Mouse (Mus musculus) midbrain, embryonic 14.5 days (tissue): ENCODE measurements around the gene Snx29. TPM values are rescaled to one million over a fixed set of nuclear protein-coding genes. Genes with fewer than 3 reads are reported as not detected.

ENCODE experiments used
- ATAC-seq: fragments of 200-750 bp; cut with Nextera tagmentation; 2 replicates; pipeline ENCODE4 v1.8.0; 2017; ENCODE audit warnings: moderate number of reproducible peaks, moderate library complexity; ENCODE audit not compliant: low FRiP score, low TSS enrichment
- DNase-seq: peaks from one replicate; pipeline ENCODE4 v3.0.0-alpha.2; 2015
- H3K27ac ChIP-seq: fragments of 300-500 bp; sonication (generic); replicated peaks from 2 replicates; pipeline ENCODE4 v1.5.1; 2014; ENCODE audit warnings: mild to moderate bottlenecking, low read depth, low read length, moderate library complexity
- H3K27me3 ChIP-seq: fragments of 300-500 bp; sonication (generic); 2 replicates; pipeline ENCODE4 v1.6.1; 2014; ENCODE audit warnings: low read length, control low read depth, mixed read lengths; ENCODE audit not compliant: control insufficient read depth, insufficient read depth
- H3K36me3 ChIP-seq: fragments of 300-500 bp; sonication (generic); 2 replicates; pipeline ENCODE4 v1.6.1; 2014; ENCODE audit warnings: low read length, control low read depth; ENCODE audit not compliant: control insufficient read depth, insufficient read depth
- H3K4me1 ChIP-seq: fragments of 300-500 bp; sonication (generic); 2 replicates; pipeline ENCODE4 v1.6.1; 2014; ENCODE audit warnings: mild to moderate bottlenecking, antibody characterized with exemption, low read length, control low read depth; ENCODE audit not compliant: control insufficient read depth, insufficient read depth
- H3K4me2 ChIP-seq: fragments of 300-500 bp; sonication (generic); 2 replicates; pipeline ENCODE4 v1.6.1; 2014; ENCODE audit warnings: mild to moderate bottlenecking, low read length, moderate library complexity
- H3K4me3 ChIP-seq: fragments of 300-500 bp; sonication (generic); replicated peaks from 2 replicates; pipeline ENCODE4 v1.5.1; 2014; ENCODE audit warnings: low read depth, low read length
- H3K9ac ChIP-seq: fragments of 300-500 bp; sonication (generic); replicated peaks from 2 replicates; pipeline ENCODE4 v1.6.1; 2014; ENCODE audit warnings: mild to moderate bottlenecking, low read length, moderate library complexity
- H3K9me3 ChIP-seq: fragments of 300-500 bp; sonication (generic); 2 replicates; pipeline ENCODE4 v1.6.1; 2016; ENCODE audit warnings: low read length, control low read depth, mixed read lengths; ENCODE audit not compliant: control insufficient read depth
- WGBS: fragments of 180-500 bp; shearing (Covaris S2); extraction: QIAGEN DNeasy Blood & Tissue Kit; methylation state at CpG from one replicate; pipeline ENCODE4 v1.1.7; 2014; 5-methylcytosine and 5-hydroxymethylcytosine counted together
- polyA plus RNA-seq: library from polyadenylated mRNA; unstranded; fragments of >200 nt; fragmentation: Nextera tagmentation; extraction: Ambion mirVana; gene quantifications from 2 replicates; pipeline ENCODE4 v1.2.1, GENCODE M21; 2014

Gene Snx29
- polyA plus RNA-seq, 1 experiment from 2014 or later: 16.1 TPM

DNA sequence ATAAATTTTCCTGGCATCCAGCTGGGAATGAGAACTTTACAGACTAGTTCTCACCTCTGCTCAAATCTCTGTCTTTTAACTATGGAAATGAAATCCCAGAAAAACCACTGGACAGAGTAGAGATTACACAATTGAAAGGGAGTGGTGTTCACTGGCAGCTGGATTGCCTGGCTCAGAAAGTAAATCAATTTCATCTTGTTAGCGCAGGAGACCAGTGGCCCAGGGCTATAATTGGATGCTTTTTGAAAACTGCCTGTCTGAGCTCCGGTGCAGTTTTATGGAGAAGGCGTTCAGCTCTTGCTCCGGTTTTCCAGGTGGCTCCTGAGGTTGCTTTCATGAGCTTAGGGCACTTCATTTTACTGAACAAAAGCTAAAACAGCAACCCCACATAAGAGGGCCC is 371.7 kb downstream of the Snx29 start:
- 57% methylated on average over 4 of the region's 4 CpGs for WGBS
- Histone ChIP-seq H3K4me1 (no peaks in the 10 kb centered on the region), H3K4me2 (no peak overlapping the region), H3K27me3 (no peaks in the 10 kb centered on the region), H3K9me3 (no peaks in the 10 kb centered on the region), H3K4me3 (no peak overlapping the region), H3K36me3 (no peaks in the 10 kb centered on the region), H3K27ac (peak overlapping the region; percentile 45; the same call in 1 of the 2 replicates), H3K9ac (no peak overlapping the region)
- DNase-seq (peak; percentile 36), ATAC-seq (no peak)

DNA sequence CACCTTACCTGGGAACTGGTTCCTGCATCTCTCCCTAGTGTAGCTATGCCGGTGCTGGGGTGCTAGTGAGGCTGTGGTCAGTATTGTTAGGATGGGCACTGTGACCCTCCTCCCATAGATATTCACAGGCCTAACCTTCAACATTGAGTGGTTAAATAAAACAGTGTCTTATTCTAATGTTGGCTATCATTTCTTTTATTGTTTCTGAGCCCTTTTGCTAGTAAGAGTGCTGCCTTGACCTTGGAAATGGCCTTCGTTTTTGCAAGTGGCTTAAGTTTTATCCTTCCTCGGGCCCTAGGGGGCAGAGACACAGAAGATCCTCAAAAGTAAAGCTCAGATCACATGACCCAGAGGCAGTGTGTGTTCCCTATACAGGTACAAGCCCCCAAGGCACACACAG is 374.1 kb downstream of the Snx29 start:
- no peak overlapping the region for H3K4me2 ChIP-seq
- H3K4me3 ChIP-seq: no peak overlapping the region
- no peaks in the 10 kb centered on the region for H3K27me3 ChIP-seq
- H3K9ac ChIP-seq: no peak overlapping the region
- H3K4me1 ChIP-seq: no peaks in the 10 kb centered on the region
- no peaks in the 10 kb centered on the region for H3K9me3 ChIP-seq
- DNase-seq: no peak
- no peak for ATAC-seq
- no peaks in the 10 kb centered on the region for H3K36me3 ChIP-seq
- no peak overlapping the region for H3K27ac ChIP-seq
- WGBS: 77% methylated on average over 3 of the region's 3 CpGs

DNA sequence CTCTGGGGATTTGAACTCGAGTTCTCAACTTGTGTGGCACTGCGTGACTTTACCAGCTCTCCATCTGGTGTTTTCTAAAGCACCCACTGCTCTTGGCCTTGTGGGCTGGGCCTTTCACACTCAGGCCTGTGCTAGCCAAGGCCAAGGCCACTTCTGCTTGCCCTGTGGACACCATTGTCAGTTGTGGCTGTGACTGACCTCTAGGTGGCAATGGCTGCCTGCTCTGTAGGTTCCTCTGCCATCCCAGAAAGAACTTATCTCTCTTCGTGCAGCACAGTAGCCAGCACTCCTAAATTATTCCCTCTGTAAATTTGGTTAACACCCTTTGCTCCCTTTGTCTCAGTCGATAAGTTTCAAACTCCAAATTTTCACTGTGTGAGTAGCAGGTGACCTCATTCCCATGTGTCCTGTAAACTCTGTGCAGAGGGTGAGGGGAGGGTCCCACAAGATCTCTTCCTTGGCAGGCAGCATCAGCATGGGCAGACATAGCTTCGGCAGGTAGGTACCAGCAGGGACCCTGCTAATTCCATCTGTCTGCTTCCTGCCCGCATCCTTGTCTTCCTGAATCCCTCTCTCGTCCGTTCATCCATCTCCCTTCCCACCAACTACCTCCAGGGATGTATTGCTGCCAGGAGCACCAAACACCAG is 375.1 kb downstream of the Snx29 start:
- Histone ChIP-seq H3K4me2 (no peak overlapping the region), H3K4me1 (no peaks in the 10 kb centered on the region), H3K27me3 (no peaks in the 10 kb centered on the region), H3K36me3 (no peaks in the 10 kb centered on the region), H3K9me3 (no peaks in the 10 kb centered on the region), H3K9ac (no peak overlapping the region), H3K4me3 (no peak overlapping the region), H3K27ac (no peak overlapping the region)
- WGBS: 67% methylated on average over 8 of the region's 8 CpGs
- ATAC-seq (peak; percentile 66; the same call in 1 of the 2 replicates), DNase-seq (peak; percentile 74)

DNA sequence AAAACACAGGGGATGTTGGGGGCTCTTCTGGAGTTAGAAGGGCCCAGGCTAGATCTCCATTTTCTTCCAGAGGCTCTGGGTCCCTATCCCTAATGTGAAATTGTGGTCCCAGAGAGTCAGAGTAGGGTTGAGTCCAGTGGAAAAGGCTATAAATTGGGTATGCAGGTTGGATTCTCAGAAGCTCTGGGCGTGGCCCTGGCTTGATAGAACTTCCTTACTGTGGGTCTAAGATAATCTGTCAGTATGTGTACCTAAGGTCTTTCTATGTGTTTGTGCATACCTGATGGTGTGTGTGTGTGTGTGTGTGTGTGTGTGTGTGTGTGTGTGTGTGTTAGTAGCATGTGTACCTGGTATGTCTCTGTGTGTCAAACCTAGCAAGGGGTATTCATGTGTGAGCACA is 378.9 kb downstream of the Snx29 start:
- Histone ChIP-seq H3K4me1 (no peaks in the 10 kb centered on the region), H3K9me3 (no peaks in the 10 kb centered on the region), H3K27ac (no peak overlapping the region), H3K36me3 (no peaks in the 10 kb centered on the region), H3K4me2 (no peak overlapping the region), H3K9ac (no peak overlapping the region), H3K4me3 (no peak overlapping the region), H3K27me3 (no peaks in the 10 kb centered on the region)
- 92% methylated on average over 1 of the region's 1 CpGs for WGBS
- DNase-seq: no peak
- no peak for ATAC-seq

DNA sequence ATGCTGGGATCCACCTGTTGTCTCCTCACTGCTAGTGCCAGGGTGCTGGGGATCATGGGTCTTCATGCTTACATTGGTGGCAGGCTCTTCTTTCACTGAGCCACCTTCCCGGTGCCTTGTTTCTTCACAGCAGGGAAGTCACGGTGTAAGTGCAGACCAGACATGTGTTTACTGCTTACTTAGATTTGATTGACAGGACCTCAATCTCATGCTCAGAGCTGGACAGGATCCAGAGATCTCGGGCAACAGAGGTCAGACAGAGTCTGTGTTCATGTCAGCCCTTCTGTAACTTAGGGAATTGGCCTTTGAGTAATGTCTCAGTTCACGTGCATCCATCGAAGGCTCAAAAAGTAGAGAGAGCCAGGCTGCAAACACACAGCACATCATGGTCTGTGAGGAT is 381.4 kb downstream of the Snx29 start:
- H3K9ac ChIP-seq: no peak overlapping the region
- DNase-seq (no peak), ATAC-seq (no peak)
- H3K27ac ChIP-seq: no peak overlapping the region
- 62% methylated on average over 5 of the region's 5 CpGs for WGBS
- no peaks in the 10 kb centered on the region for H3K36me3 ChIP-seq
- H3K4me3 ChIP-seq: no peak overlapping the region
- H3K27me3 ChIP-seq: no peaks in the 10 kb centered on the region
- no peaks in the 10 kb centered on the region for H3K9me3 ChIP-seq
- H3K4me2 ChIP-seq: no peak overlapping the region
- no peaks in the 10 kb centered on the region for H3K4me1 ChIP-seq

DNA sequence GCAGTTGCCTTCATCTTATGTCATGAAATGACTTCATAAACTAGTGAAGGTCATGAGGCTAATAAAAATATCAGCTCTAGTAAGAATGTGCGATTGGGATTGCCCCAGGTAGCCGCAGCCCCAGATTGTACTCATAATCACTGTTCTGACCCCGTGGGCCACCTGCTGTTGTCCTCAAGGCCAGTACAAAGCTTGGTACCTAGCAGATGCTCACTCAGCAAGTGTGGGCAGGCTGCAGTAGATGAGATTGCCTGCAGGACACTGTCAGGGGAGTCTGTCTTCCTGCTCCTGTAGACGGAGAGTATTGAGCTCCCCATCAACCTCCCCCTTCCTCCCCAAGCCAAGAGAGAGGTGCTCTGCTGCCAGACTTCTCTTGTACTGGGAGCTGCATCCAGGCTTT is 382.7 kb downstream of the Snx29 start:
- ATAC-seq (no peak), DNase-seq (no peak)
- H3K9me3 ChIP-seq: no peaks in the 10 kb centered on the region
- H3K27me3 ChIP-seq: no peaks in the 10 kb centered on the region
- H3K9ac ChIP-seq: no peak overlapping the region
- WGBS: 84% methylated on average over 4 of the region's 4 CpGs
- H3K4me3 ChIP-seq: no peak overlapping the region
- no peak overlapping the region for H3K4me2 ChIP-seq
- no peaks in the 10 kb centered on the region for H3K36me3 ChIP-seq
- H3K4me1 ChIP-seq: no peaks in the 10 kb centered on the region
- no peak overlapping the region for H3K27ac ChIP-seq

DNA sequence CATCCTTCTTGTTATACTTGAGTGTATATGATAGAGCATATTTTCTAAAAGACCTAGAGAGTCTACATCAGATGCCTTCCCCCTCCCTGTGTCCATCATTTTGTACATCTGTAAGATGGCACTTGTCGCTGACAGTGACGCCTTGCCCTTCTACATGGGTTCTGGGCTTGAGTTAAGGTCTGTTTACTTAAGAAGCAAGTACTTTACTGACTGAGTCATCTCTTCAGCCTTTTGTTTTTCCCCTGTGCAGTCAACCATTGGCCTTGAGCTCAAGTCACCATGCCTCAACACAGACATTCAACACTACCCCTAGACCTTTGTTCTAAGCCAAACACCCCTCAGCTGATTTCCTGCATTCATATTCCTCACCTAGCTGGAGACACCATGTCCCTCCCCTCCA is 385.4 kb downstream of the Snx29 start:
- H3K4me2 ChIP-seq: no peak overlapping the region
- H3K4me3 ChIP-seq: no peak overlapping the region
- DNase-seq (no peak), ATAC-seq (no peak)
- 100% methylated on average over 2 of the region's 2 CpGs for WGBS
- no peaks in the 10 kb centered on the region for H3K27me3 ChIP-seq
- H3K36me3 ChIP-seq: no peaks in the 10 kb centered on the region
- no peak overlapping the region for H3K9ac ChIP-seq
- H3K27ac ChIP-seq: no peak overlapping the region
- no peaks in the 10 kb centered on the region for H3K9me3 ChIP-seq
- no peaks in the 10 kb centered on the region for H3K4me1 ChIP-seq

DNA sequence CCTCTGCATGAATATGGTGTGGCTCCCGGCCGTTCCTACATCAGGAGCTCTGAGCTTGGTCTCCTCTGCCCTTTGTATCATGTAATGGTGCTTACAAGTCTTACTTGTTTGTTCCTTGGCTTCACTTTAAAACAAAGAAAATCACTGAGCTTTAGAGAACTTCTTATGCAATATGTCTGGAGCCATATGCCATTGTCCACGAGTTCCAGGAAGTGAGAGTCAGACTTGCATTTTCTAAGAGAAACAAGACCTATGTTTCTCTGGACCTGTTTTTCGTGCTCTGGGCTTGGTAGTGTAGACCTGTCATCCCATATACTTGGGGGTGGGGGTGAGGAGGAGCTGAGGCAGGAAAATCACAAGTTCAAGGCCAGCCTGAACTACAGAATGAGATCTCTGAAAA is 386.7 kb downstream of the Snx29 start:
- Histone ChIP-seq H3K27me3 (no peaks in the 10 kb centered on the region), H3K9me3 (no peaks in the 10 kb centered on the region), H3K4me2 (no peak overlapping the region), H3K36me3 (no peaks in the 10 kb centered on the region), H3K9ac (no peak overlapping the region), H3K4me3 (no peak overlapping the region), H3K27ac (no peak overlapping the region), H3K4me1 (no peaks in the 10 kb centered on the region)
- ATAC-seq: no peak
- no peak for DNase-seq
- WGBS: 86% methylated on average over 4 of the region's 4 CpGs

DNA sequence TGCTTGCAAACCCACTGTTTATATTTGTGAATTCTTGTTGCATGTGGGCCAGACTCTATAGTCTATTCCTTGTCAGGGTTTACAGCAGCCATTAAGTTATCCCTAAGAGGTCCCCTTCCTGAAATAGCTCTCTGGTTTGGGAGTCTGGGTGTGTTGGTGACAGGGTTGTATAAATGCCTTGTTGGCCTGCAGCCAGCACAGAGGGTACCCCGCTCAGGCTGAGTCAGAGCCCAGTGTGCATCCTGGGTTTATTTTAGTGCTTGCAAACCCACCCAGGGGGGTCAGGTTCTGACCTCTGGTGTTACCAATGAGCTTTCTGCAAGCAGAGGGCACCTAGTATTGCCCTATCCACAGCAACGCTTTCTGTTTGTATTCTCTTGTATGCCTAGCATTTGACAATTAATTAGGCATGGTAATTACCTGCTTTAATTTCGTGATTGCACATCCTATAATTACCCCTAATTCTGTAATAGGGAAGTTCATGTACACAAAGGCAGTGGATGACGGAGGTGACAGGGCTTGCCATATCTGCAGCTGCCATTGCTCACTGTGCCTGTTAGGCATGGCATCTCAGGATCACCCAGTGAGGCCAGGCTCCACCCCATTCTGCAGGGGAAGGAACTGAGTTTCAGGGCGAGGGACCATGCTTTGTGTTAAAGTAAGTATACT is 387.4 kb downstream of the Snx29 start:
- Histone ChIP-seq H3K4me2 (no peak overlapping the region), H3K9ac (no peak overlapping the region), H3K4me1 (no peaks in the 10 kb centered on the region), H3K9me3 (no peaks in the 10 kb centered on the region), H3K4me3 (no peak overlapping the region), H3K27ac (no peak overlapping the region), H3K27me3 (no peaks in the 10 kb centered on the region), H3K36me3 (no peaks in the 10 kb centered on the region)
- DNase-seq (peak; percentile 43), ATAC-seq (no peak)
- 58% methylated on average over 5 of the region's 5 CpGs for WGBS
